Mouse (Mus musculus) heart, embryonic 16.5 days (tissue): Measurements from ENCODE around the gene Cops6. TPM values are rescaled to one million over a fixed set of nuclear protein-coding genes. Genes with fewer than 3 reads are reported as not detected.

Experiments
- ATAC-seq: fragments of 200-750 bp; cut with Nextera tagmentation; replicated peaks from 2 replicates; pipeline ENCODE4 v1.8.0; 2017; ENCODE audit warnings: moderate number of reproducible peaks; ENCODE audit not compliant: insufficient read depth, low FRiP score; ENCODE audit errors: extremely low read depth
- H3K27ac ChIP-seq: fragments of 300-500 bp; sonication (generic); 2 replicates; pipeline ENCODE4 v1.5.1; 2014; ENCODE audit warnings: mild to moderate bottlenecking, low read length, control low read depth, moderate library complexity
- H3K27me3 ChIP-seq: fragments of 300-500 bp; sonication (generic); 2 replicates; pipeline ENCODE4 v1.6.1; 2014; ENCODE audit warnings: low read length, mixed read lengths; ENCODE audit not compliant: control insufficient read depth, insufficient read depth
- H3K36me3 ChIP-seq: fragments of 300-500 bp; sonication (generic); 2 replicates; pipeline ENCODE4 v1.6.1; 2014; ENCODE audit not compliant: control insufficient read depth, insufficient read depth
- H3K4me1 ChIP-seq: fragments of 300-500 bp; sonication (generic); 2 replicates; pipeline ENCODE4 v1.6.1; 2014; ENCODE audit warnings: low read length, mixed read lengths; ENCODE audit not compliant: control insufficient read depth, insufficient read depth
- H3K4me2 ChIP-seq: fragments of 300-500 bp; sonication (generic); 2 replicates; pipeline ENCODE4 v1.6.1; 2014; ENCODE audit warnings: low read depth, mild to moderate bottlenecking, control low read depth, low read length
- H3K4me3 ChIP-seq: fragments of 300-500 bp; sonication (generic); 2 replicates; pipeline ENCODE4 v1.5.1; 2014; ENCODE audit warnings: mild to moderate bottlenecking, control low read depth, low read length
- H3K9ac ChIP-seq: fragments of 300-500 bp; sonication (generic); 2 replicates; pipeline ENCODE4 v1.6.1; 2014; ENCODE audit warnings: low read length, control low read depth
- H3K9me3 ChIP-seq: fragments of 300-500 bp; sonication (generic); replicated peaks from 2 replicates; pipeline ENCODE4 v1.6.1; 2016; ENCODE audit warnings: low read length; ENCODE audit not compliant: control insufficient read depth
- WGBS: fragments of 180-500 bp; shearing (Covaris S2); extraction: QIAGEN DNeasy Blood & Tissue Kit; methylation state at CpG from one replicate; pipeline ENCODE4 v1.1.7; 2014; 5-methylcytosine and 5-hydroxymethylcytosine counted together
- polyA plus RNA-seq: library from polyadenylated mRNA; unstranded; fragments of >200 nt; fragmentation: Nextera tagmentation; extraction: Ambion mirVana; gene quantifications from 2 replicates; pipeline ENCODE4 v1.2.1, GENCODE M21; 2015

Gene Cops6
- polyA plus RNA-seq, 1 experiment from 2014 or later = 280 TPM

- Histone ChIP-seq H3K36me3 (peaks cover 30% of the 10 kb centered on the region), H3K4me3 (peak within 1 kb of the TSS; percentile 88), H3K4me2 (peak within 1 kb of the TSS; percentile 87), H3K27me3 (no peaks in the 10 kb centered on the region), H3K9ac (peak within 1 kb of the TSS; percentile 77), H3K9me3 (no peaks in the 10 kb centered on the region), H3K27ac (peak within 1 kb of the TSS; percentile 96), H3K4me1 (peaks cover 17% of the 10 kb centered on the region)
- under 1% methylated on average over 54 of the region's 54 CpGs for WGBS
- peak; percentile 93 for ATAC-seq
Measured at GRCm38 (mm10) chr5:138171695-138172491, 11.0 kb downstream of the Cops6 start, which contains the start of the genes Ap4m1 and Mcm7. Gene Ap4m1 (plus strand): TSS chr5:138172002. Gene Mcm7 (minus strand): TSS chr5:138172422.

GRCm38 (mm10) chr5:138173217-138173616 is 12.3 kb downstream of the Cops6 start:
- H3K27me3 ChIP-seq = no peaks in the 10 kb centered on the region
- H3K4me3 ChIP-seq = no peak overlapping the region
- 71% methylated on average over 3 of the region's 3 CpGs for WGBS
- peak overlapping the region; percentile 87 for H3K4me2 ChIP-seq
- H3K9me3 ChIP-seq = no peaks in the 10 kb centered on the region
- H3K9ac ChIP-seq = no peak overlapping the region
- H3K36me3 ChIP-seq = peaks cover 30% of the 10 kb centered on the region
- no peak for ATAC-seq
- peaks cover 17% of the 10 kb centered on the region for H3K4me1 ChIP-seq
- H3K27ac ChIP-seq = no peak overlapping the region

GRCm38 (mm10) chr5:138186950-138187638 is 26.2 kb downstream of the Cops6 start, which contains the start of the genes Taf6 and Cnpy4:
Gene Taf6 (minus strand): TSS chr5:138187451.
Gene Cnpy4 (plus strand): TSS chr5:138187485.
- WGBS = under 1% methylated on average over 31 of the region's 31 CpGs
- peak within 1 kb of the TSS; percentile 61 for H3K4me2 ChIP-seq
- peak within 1 kb of the TSS; percentile 83 for H3K27ac ChIP-seq
- peak within 1 kb of the TSS; percentile 94 for H3K9ac ChIP-seq
- H3K9me3 ChIP-seq = no peaks in the 10 kb centered on the region
- H3K27me3 ChIP-seq = no peaks in the 10 kb centered on the region
- peak; percentile 87 for ATAC-seq
- peaks cover 14% of the 10 kb centered on the region for H3K4me1 ChIP-seq
- peak within 1 kb of the TSS; percentile 70 for H3K4me3 ChIP-seq
- H3K36me3 ChIP-seq = peaks cover 12% of the 10 kb centered on the region

GRCm38 (mm10) chr5:138187661-138188306 is 26.9 kb downstream of the Cops6 start:
- Histone ChIP-seq H3K4me3 (peak overlapping the region; percentile 70), H3K27me3 (no peaks in the 10 kb centered on the region), H3K4me1 (peaks cover 14% of the 10 kb centered on the region), H3K27ac (peak overlapping the region; percentile 83), H3K36me3 (peaks cover 12% of the 10 kb centered on the region), H3K9me3 (no peaks in the 10 kb centered on the region), H3K4me2 (peak overlapping the region; percentile 61), H3K9ac (peak overlapping the region; percentile 94)
- WGBS = under 1% methylated on average over 10 of the region's 10 CpGs
- peak; percentile 81 for ATAC-seq

GRCm38 (mm10) chr5:138193771-138194727 is 33.2 kb downstream of the Cops6 start, which contains the start of gene Mblac1:
Gene Mblac1 (plus strand): TSS chr5:138194314.
- peak within 1 kb of the TSS; percentile 80 for H3K4me3 ChIP-seq
- peak within 1 kb of the TSS; percentile 94 for H3K4me2 ChIP-seq
- no peaks in the 10 kb centered on the region for H3K9me3 ChIP-seq
- WGBS = 7% methylated on average over 54 of the region's 54 CpGs
- H3K27me3 ChIP-seq = no peaks in the 10 kb centered on the region
- peak within 1 kb of the TSS; percentile 92 for H3K9ac ChIP-seq
- peak; percentile 84 for ATAC-seq
- 0 out of 2 replicates have a peak, but pooled peaks cover 2% of the 10 kb centered on the region for H3K36me3 ChIP-seq
- H3K4me1 ChIP-seq = peaks cover 10% of the 10 kb centered on the region
- H3K27ac ChIP-seq = peak within 1 kb of the TSS; percentile 88

GRCm38 (mm10) chr5:138194755-138195345 is 34.0 kb downstream of the Cops6 start:
- Histone ChIP-seq H3K4me3 (peak overlapping the region; percentile 80), H3K36me3 (0 out of 2 replicates have a peak, but pooled peaks cover 2% of the 10 kb centered on the region), H3K9ac (peak overlapping the region; percentile 92), H3K27me3 (no peaks in the 10 kb centered on the region), H3K4me1 (peaks cover 10% of the 10 kb centered on the region), H3K9me3 (no peaks in the 10 kb centered on the region), H3K27ac (peak overlapping the region; percentile 88), H3K4me2 (peak overlapping the region; percentile 94)
- peak; percentile 56 for ATAC-seq
- under 1% methylated on average over 29 of the region's 29 CpGs for WGBS

- H3K27me3 ChIP-seq = no peaks in the 10 kb centered on the region
- peak overlapping the region; percentile 80 for H3K4me3 ChIP-seq
- no peak for ATAC-seq
- 0 out of 2 replicates have a peak, but pooled peaks cover 2% of the 10 kb centered on the region for H3K36me3 ChIP-seq
- H3K4me2 ChIP-seq = peak overlapping the region; percentile 94
- H3K27ac ChIP-seq = peak overlapping the region; percentile 88; the same call in 1 of the 2 replicates
- 73% methylated on average over 7 of the region's 7 CpGs for WGBS
- peak overlapping the region; percentile 35; the same call in 1 of the 2 replicates for H3K9ac ChIP-seq
- H3K4me1 ChIP-seq = peaks cover 10% of the 10 kb centered on the region
- H3K9me3 ChIP-seq = no peaks in the 10 kb centered on the region
Measured at GRCm38 (mm10) chr5:138195463-138195862, 34.6 kb downstream of the Cops6 start.
